Mouse (Mus musculus) limb, embryonic 12.5 days (tissue): ENCODE data around the gene Capns2. TPM values are rescaled to one million over a fixed set of nuclear protein-coding genes. Genes with fewer than 3 reads are reported as not detected.
"Not testable (repeated sequence)": the region's sequence is repeated elsewhere in the genome, so short reads cannot be mapped to it uniquely, and the experiment has no call there.

Source experiments
- ATAC-seq: fragments of 200-750 bp; cut with Nextera tagmentation; 2 replicates; pipeline ENCODE4 v1.8.0; 2017; ENCODE audit warnings: low read depth, moderate TSS enrichment; ENCODE audit not compliant: insufficient number of reproducible peaks, insufficient read depth, low FRiP score, low TSS enrichment
- H3K27ac ChIP-seq: fragments of 300-500 bp; sonication (generic); 2 replicates; pipeline ENCODE4 v1.5.1; 2016; ENCODE audit warnings: mild to moderate bottlenecking, moderate library complexity
- H3K27me3 ChIP-seq: fragments of 300-500 bp; sonication (generic); 2 replicates; pipeline ENCODE4 v1.6.1; 2016; ENCODE audit warnings: mild to moderate bottlenecking, moderate library complexity
- H3K36me3 ChIP-seq: fragments of 300-500 bp; sonication (generic); 2 replicates; pipeline ENCODE4 v1.6.1; 2016; ENCODE audit warnings: mild to moderate bottlenecking, moderate library complexity
- H3K4me1 ChIP-seq: fragments of 300-500 bp; sonication (generic); replicated peaks from 2 replicates; pipeline ENCODE4 v1.6.1; 2016
- H3K4me2 ChIP-seq: fragments of 300-500 bp; sonication (generic); 2 replicates; pipeline ENCODE4 v1.6.1; 2016; ENCODE audit warnings: mild to moderate bottlenecking, moderate library complexity
- H3K4me3 ChIP-seq: fragments of 300-500 bp; sonication (generic); replicated peaks from 2 replicates; pipeline ENCODE4 v1.5.1; 2016; ENCODE audit warnings: mild to moderate bottlenecking
- H3K9ac ChIP-seq: fragments of 300-500 bp; sonication (generic); replicated peaks from 2 replicates; pipeline ENCODE4 v1.6.1; 2016; ENCODE audit warnings: mild to moderate bottlenecking, moderate library complexity
- H3K9me3 ChIP-seq: fragments of 300-500 bp; sonication (generic); 2 replicates; pipeline ENCODE4 v1.6.1; 2016; ENCODE audit warnings: mild to moderate bottlenecking, moderate library complexity
- WGBS: fragments of 180-500 bp; shearing (Covaris S2); methylation state at CpG from one replicate; pipeline ENCODE4 v1.1.7; 2016; 5-methylcytosine and 5-hydroxymethylcytosine counted together
- polyA plus RNA-seq: library from polyadenylated mRNA; unstranded; fragments of >200 nt; fragmentation: Nextera tagmentation; extraction: Ambion mirVana; gene quantifications from 2 replicates; pipeline ENCODE4 v1.2.1, GENCODE M21; 2016

Gene Capns2
- polyA plus RNA-seq, 1 experiment from 2014 or later, result 1.2 TPM

DNA sequence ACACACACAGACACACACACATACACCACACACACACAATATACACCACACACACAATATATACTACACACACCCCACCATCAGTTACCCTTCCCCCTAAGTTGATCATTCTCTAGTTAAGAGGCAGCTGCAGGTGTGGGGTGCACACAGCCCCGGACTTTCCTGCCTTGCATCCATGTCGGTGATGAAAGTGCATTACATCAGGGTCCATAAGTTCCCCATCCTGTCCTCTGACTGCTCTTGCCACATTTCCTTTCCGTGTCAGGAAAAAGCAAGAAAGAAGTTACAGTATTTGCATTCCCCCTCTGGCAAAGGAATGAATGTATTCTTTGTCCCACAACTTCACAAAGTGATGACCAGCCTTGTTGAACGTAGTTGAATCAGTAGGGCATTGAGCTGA lies 20.0 kb upstream of the Capns2 start:
- Histone ChIP-seq H3K36me3 (peaks cover 10% of the 10 kb centered on the region; the same call in 1 of the 2 replicates), H3K9ac (no peak overlapping the region), H3K4me2 (no peak overlapping the region), H3K27ac (no peak overlapping the region), H3K4me3 (no peak overlapping the region), H3K27me3 (no peaks in the 10 kb centered on the region), H3K4me1 (peaks cover 9% of the 10 kb centered on the region), H3K9me3 (no peaks in the 10 kb centered on the region)
- no peak for ATAC-seq
- WGBS, result 55% methylated on average over 4 of the region's 4 CpGs

DNA sequence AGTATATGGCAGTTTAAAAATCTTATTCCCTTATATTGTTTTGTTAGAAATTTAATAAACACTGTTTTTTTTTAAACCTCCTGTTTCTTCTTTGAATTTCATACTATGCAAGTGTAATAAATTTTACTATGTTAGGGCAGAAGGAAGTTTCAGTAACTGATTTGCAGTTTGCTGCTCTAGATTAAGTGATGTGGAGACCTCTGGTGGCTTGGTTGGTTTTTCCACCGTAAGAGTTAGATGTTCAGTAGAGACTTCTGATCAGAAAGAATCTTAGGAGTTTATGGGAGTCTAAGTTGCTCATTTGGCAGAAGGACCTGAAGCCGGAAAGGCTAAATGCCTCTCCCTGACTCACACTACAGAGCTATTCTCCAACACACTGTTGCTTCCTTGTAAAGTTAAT lies 17.4 kb upstream of the Capns2 start:
- 41% methylated on average over 2 of the region's 2 CpGs for WGBS
- no peak for ATAC-seq

DNA sequence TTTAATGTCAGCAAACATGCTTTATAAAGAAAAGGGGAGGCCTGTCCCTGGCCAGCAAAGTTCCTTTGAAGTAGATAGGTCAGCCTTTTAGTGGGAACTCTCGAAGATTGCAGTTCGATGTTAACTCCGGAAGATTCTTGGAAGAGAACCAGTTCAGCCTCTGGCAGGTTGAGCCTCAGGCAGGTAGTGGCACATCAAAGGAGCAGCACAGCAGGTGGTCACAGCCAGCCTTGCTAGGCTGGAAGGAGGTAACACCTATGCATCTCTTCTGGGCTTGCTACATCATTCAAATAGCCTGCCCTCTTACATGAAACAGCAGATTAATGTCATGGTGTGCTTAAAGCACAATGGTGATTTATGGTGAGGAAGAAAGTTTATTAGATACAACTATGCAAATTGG lies 9.0 kb upstream of the Capns2 start:
- WGBS, result 32% methylated on average over 3 of the region's 3 CpGs
- not testable (repeated sequence) for H3K27ac ChIP-seq, H3K36me3 ChIP-seq, H3K27me3 ChIP-seq, ATAC-seq, H3K4me1 ChIP-seq, H3K4me3 ChIP-seq, H3K4me2 ChIP-seq, H3K9ac ChIP-seq, H3K9me3 ChIP-seq

More for the DNA sequence above, 17.4 kb upstream of the Capns2 start:
- Histone ChIP-seq H3K27ac (no peak overlapping the region), H3K36me3 (peaks cover 10% of the 10 kb centered on the region; the same call in 1 of the 2 replicates), H3K4me3 (no peak overlapping the region), H3K27me3 (no peaks in the 10 kb centered on the region), H3K4me1 (peaks cover 9% of the 10 kb centered on the region), H3K4me2 (no peak overlapping the region), H3K9ac (no peak overlapping the region), H3K9me3 (no peaks in the 10 kb centered on the region)

DNA sequence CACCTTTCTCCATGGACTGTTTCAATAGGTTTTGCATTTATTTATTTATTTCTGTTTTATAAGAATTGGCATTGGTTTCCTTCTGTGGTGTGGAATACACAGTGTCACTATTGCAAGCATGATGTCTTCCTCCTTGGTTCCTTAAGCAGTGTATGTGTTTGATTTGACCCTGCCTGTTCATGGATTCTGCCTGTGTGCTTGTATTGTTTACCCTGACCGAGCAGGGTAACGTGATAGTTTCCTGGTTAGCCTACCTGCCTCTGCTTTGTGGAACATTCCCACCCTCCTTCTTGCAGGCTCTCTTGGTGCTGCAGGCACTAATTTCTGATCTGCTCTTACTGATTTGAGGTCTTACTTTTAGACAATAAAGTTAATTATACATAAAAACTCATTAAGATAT lies 7.3 kb upstream of the Capns2 start:
- Histone ChIP-seq H3K9ac (no peak overlapping the region), H3K4me2 (no peak overlapping the region), H3K27me3 (no peaks in the 10 kb centered on the region), H3K36me3 (peaks cover 5% of the 10 kb centered on the region; the same call in 1 of the 2 replicates), H3K4me1 (no peaks in the 10 kb centered on the region), H3K4me3 (no peak overlapping the region), H3K27ac (no peak overlapping the region), H3K9me3 (no peaks in the 10 kb centered on the region)
- 63% methylated on average over 2 of the region's 2 CpGs for WGBS
- ATAC-seq, result no peak

DNA sequence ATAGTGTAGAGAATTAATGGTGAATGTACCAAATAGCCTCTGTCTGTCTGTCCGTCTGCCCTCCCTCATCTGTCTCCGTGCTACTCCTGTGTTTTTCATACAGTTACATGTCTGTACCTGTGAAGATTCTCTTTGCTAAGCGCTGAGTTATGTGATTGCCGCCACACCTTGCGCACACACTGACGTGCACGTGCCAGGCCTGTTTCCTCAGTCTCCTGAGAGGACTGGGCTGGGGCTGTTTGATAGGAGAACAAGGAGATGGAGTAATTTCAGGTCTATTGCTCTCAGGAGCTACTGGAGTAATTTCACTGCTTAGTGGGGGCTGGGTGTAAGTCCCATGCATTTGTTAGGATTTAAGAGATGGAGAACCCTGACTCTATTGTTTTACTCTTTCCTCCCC lies 6.2 kb upstream of the Capns2 start:
- Histone ChIP-seq H3K27me3 (no peaks in the 10 kb centered on the region), H3K9me3 (no peaks in the 10 kb centered on the region), H3K9ac (no peak overlapping the region), H3K4me3 (no peak overlapping the region), H3K36me3 (no peaks in the 10 kb centered on the region), H3K4me1 (no peaks in the 10 kb centered on the region), H3K27ac (no peak overlapping the region), H3K4me2 (no peak overlapping the region)
- WGBS, result 82% methylated on average over 7 of the region's 7 CpGs
- ATAC-seq, result no peak

DNA sequence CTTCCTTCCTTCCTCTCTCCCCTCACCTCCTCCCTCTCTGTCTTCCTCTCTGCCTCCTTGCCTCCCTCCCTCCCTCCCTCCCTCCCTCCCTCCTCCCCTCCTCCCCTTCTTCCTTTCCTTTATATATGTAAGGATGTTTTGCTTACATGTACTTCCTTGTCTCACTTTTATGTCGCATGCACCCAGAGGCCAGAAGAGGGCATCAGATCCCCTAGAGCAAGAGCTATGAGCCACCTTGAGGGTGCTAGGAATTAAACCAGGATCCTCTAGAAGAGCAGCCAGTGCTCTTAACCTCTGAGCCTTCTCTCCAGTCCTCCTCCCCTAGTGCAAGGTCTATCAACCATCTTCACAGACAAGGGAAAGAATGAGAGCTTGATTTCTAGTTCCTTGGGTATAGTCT lies 5.2 kb upstream of the Capns2 start:
- Histone ChIP-seq H3K9ac (no peak overlapping the region), H3K27me3 (no peaks in the 10 kb centered on the region), H3K4me1 (no peaks in the 10 kb centered on the region), H3K9me3 (no peaks in the 10 kb centered on the region), H3K36me3 (no peaks in the 10 kb centered on the region), H3K27ac (no peak overlapping the region), H3K4me2 (no peak overlapping the region), H3K4me3 (no peak overlapping the region)
- no peak for ATAC-seq
- WGBS, result 94% methylated on average over 1 of the region's 1 CpGs

DNA sequence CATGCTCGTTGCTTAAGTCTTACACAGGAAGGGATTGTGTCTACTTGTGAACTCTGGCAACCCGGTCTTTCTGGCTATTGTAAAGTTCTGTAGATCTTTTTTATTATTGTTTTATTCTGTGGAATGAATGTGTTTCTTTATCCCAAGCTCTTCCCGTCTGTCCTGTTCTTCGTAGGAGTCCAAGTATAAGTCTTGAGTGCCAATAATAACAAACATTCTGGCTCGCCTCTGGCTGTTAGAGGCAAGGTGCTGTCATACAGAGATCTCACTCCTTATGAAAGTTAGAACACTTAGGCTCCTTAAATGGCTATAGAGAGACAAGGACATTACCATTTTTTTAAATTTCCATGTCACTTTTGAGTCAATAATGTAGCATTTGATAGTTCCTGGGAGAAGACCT lies 4.6 kb upstream of the Capns2 start:
- no peaks in the 10 kb centered on the region for H3K27me3 ChIP-seq
- peaks cover 4% of the 10 kb centered on the region; the same call in 1 of the 2 replicates for H3K36me3 ChIP-seq
- no peak overlapping the region for H3K9ac ChIP-seq
- no peaks in the 10 kb centered on the region for H3K9me3 ChIP-seq
- H3K27ac ChIP-seq, result no peak overlapping the region
- no peak overlapping the region for H3K4me3 ChIP-seq
- WGBS, result 81% methylated on average over 5 of the region's 5 CpGs
- H3K4me1 ChIP-seq, result no peaks in the 10 kb centered on the region
- ATAC-seq, result no peak
- H3K4me2 ChIP-seq, result no peak overlapping the region

DNA sequence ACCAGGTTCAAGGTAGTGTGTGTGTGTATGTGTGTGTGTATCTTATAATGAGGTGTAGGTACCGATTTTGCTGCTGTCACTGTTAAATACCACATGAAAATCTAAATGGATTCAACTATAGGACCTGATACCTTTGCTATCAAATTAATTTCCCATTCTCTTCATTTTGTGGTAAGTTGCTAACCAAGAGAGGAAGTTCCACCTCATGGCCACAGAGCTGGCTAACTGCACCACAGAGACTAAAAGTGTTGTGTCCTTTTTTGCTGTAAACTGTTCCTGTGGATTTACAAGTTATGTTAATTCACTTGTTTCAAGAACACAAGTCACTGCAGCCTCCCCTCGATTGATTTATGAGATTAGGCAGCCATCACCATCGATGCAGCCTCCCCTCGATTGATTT lies 3.4 kb upstream of the Capns2 start:
- 67% methylated on average over 4 of the region's 4 CpGs for WGBS
- Histone ChIP-seq H3K9me3 (no peaks in the 10 kb centered on the region), H3K9ac (no peak overlapping the region), H3K27me3 (no peaks in the 10 kb centered on the region), H3K36me3 (peaks cover 8% of the 10 kb centered on the region; the same call in 1 of the 2 replicates), H3K27ac (no peak overlapping the region), H3K4me3 (no peak overlapping the region), H3K4me2 (no peak overlapping the region), H3K4me1 (no peaks in the 10 kb centered on the region)
- ATAC-seq, result no peak

DNA sequence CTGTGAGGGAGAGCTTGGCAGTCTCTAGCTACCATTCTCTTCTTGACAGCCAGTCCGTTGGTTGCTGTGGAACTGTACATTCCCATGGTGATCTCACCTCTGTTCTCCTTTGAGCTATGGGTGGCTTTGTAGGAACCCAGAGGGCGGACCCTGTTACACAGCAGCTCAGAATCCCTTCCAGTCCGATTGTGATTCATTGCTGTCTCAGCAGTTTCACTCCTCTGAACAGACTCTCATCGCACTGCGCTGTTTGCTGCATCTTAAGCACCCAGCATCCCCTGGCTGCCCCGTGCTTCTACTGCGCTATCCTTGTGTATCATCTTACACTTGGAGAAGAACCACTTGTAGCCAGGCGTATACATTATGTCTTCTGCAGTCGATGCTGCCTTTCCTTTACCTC lies 1.6 kb upstream of the Capns2 start:
- 90% methylated on average over 9 of the region's 9 CpGs for WGBS
- no peak for ATAC-seq

DNA sequence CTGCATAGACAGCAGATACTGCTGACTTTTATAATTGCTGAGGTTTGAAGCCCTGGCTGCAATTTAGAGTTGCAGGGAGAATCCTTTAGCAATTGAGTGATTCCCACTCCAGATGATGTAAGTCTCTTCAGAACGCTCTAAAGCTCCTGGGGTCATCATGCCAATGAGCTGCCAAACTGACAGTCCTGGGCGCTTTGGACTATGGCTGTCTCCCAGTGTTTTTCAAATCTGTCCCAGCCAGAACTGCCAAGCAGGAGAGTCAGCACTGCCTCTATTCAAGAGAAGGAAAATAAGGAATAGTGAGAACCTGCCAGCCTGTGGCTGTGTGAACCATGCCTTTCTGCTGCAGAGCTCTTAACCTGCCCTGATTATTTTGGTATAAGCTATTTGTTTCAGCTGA lies 1.8 kb downstream of the Capns2 start:
- no peak overlapping the region for H3K4me2 ChIP-seq
- H3K9ac ChIP-seq, result no peak overlapping the region
- ATAC-seq, result no peak
- H3K4me3 ChIP-seq, result no peak overlapping the region
- H3K27me3 ChIP-seq, result no peaks in the 10 kb centered on the region
- no peaks in the 10 kb centered on the region for H3K9me3 ChIP-seq
- H3K27ac ChIP-seq, result no peak overlapping the region
- no peaks in the 10 kb centered on the region for H3K4me1 ChIP-seq
- H3K36me3 ChIP-seq, result peaks cover 8% of the 10 kb centered on the region; the same call in 1 of the 2 replicates
- 86% methylated on average over 2 of the region's 2 CpGs for WGBS

More for the DNA sequence above, 1.6 kb upstream of the Capns2 start:
- Histone ChIP-seq H3K36me3 (peaks cover 8% of the 10 kb centered on the region; the same call in 1 of the 2 replicates), H3K4me3 (no peak overlapping the region), H3K9me3 (no peaks in the 10 kb centered on the region), H3K27ac (no peak overlapping the region), H3K4me1 (no peaks in the 10 kb centered on the region), H3K27me3 (no peaks in the 10 kb centered on the region), H3K4me2 (no peak overlapping the region), H3K9ac (no peak overlapping the region)

DNA sequence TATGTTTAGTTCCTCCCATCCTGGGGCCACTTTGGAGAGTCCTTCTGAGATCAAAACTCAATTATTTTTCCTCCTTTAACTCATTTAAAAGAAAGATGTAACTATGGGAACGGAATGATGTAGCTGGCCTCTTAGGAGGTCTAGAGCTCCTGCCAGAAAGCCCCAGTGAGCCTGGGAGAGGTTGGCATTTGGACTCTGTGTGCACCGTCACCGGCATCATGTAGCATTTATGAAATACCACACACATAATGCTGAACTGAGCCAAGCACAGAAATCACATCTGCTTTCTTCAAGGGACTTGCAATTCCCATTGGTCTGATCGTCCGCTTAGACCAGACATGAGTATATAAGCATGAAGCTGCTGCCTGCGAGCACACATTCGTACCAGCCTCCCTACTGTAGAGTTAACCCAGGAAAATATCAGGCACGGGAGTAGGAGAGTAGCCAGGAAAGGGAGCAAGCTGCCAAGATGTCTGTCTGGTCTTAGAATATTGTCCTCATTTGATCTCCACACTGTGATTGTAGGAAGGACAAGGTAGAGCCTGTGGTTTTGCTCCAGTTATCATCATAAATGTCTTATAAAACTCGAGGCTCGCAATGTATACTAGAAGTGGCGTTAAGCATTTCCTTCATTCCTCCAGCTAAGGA lies 2.4 kb downstream of the Capns2 start:
- Histone ChIP-seq H3K9ac (no peak overlapping the region), H3K4me1 (no peaks in the 10 kb centered on the region), H3K4me3 (no peak overlapping the region), H3K36me3 (peaks cover 8% of the 10 kb centered on the region; the same call in 1 of the 2 replicates), H3K27ac (no peak overlapping the region), H3K27me3 (no peaks in the 10 kb centered on the region), H3K9me3 (no peaks in the 10 kb centered on the region), H3K4me2 (no peak overlapping the region)
- 91% methylated on average over 11 of the region's 11 CpGs for WGBS
- no peak for ATAC-seq

DNA sequence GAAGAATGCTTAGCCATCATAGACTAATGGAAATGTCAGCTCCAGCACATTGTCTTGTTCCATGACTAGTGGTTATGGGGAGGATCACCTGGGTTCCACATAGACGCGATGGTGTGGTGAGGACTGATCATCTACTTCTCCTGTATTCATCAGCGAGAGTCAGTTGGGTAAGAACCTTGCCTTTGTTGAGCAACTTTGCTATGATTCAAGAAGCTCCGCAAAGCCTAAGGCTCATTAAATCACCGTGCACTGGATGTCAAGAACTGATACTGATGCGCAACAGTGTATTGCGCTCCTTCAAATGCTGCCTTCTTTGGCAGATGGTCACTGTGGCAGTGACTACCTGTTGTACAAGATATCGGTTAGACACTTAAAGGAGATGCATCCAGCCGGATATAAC lies 5.3 kb downstream of the Capns2 start:
- H3K4me3 ChIP-seq, result no peak overlapping the region
- WGBS, result 95% methylated on average over 9 of the region's 9 CpGs
- ATAC-seq, result no peak
- H3K4me1 ChIP-seq, result no peaks in the 10 kb centered on the region
- no peak overlapping the region for H3K4me2 ChIP-seq
- H3K27ac ChIP-seq, result no peak overlapping the region
- peaks cover 5% of the 10 kb centered on the region; the same call in 1 of the 2 replicates for H3K36me3 ChIP-seq
- H3K9ac ChIP-seq, result no peak overlapping the region
- no peaks in the 10 kb centered on the region for H3K27me3 ChIP-seq
- no peaks in the 10 kb centered on the region for H3K9me3 ChIP-seq
